8 mouse cellular contexts compared by ENCODE assay signal in the genomic region with DNA sequence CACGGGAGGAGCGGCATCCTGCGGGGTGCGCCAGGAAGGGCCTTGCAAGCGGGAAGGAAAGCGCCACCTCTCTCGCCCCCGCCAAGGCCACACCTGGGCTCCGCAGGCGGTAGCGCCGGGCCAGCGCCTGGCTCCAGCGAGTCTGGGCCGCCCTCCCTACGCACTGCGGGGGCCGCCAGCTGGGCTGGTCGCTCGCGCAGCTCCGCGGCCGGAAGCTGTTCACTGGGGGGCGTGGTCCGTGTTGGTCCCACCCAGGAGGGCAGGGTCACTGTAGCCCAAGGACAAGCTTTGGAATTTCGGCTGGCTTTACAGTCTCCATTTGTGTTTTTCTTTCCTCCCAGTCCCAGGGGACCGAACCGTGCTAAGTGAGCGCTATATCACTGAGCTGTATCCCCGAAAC. TPM values are rescaled to one million over a fixed set of nuclear protein-coding genes. Genes with fewer than 3 reads are reported as not detected.
DNase-seq lines count a peak whose midpoint lies in the region; ATAC-seq lines count a peak whose summit lies in the region.

No protein-coding gene starts in this region.

- DNase-seq in adrenal gland, adult 2 months: peak; percentile 96
- DNase-seq in cerebellum, postnatal 25 days: peak; percentile 78 to 85
- peak; percentile 69 to 71 for DNase-seq in frontal cortex, postnatal 36 days (ENCODE audit: low spot score in 2 of 2)
- DNase-seq in left cerebral cortex, adult 11 months (ENCODE audit: low spot score): peak; percentile 58
- peak; percentile 93 for DNase-seq in lung, postnatal 14 days
- peak; percentile 79 for DNase-seq in right cerebral cortex, postnatal 25 days

- H3K9ac ChIP-seq in hindbrain, embryonic 13.5 days: peak overlapping the region; percentile 79

- H3K4me3 ChIP-seq in hindbrain, embryonic 13.5 days: peak overlapping the region; percentile 43

- peaks cover 41% of the 10 kb centered on the region for H3K36me3 ChIP-seq in hindbrain, embryonic 13.5 days

- no peaks in the 10 kb centered on the region for H3K9me3 ChIP-seq in hindbrain, embryonic 13.5 days

- 3% methylated on average over 31 of the region's 31 CpGs for WGBS in hindbrain, embryonic 13.5 days

- H3K27me3 ChIP-seq in hindbrain, embryonic 13.5 days: no peaks in the 10 kb centered on the region

- peaks cover 36% of the 10 kb centered on the region for H3K4me1 ChIP-seq in hindbrain, embryonic 13.5 days (replicated peaks)

- peak overlapping the region; percentile 61 for H3K4me2 ChIP-seq in hindbrain, embryonic 13.5 days

- H3K27ac ChIP-seq in hindbrain, embryonic 13.5 days: peak overlapping the region; percentile 92

- peak; percentile 83 for ATAC-seq in hindbrain, embryonic 13.5 days (ENCODE audit: low FRiP score)
- no peak for ATAC-seq in erythroid progenitor cell, adult 5-6 weeks (replicated peaks; ENCODE audit: low FRiP score, poor library complexity, severe bottlenecking)

RNA-seq across cellular contexts. Expression of a gene that starts 20.8 kb away (rescaled TPM):
- total RNA-seq in adrenal gland, adult 2 months (2021): 10 to 100 TPM; 26.7 to 32.9 TPM
- 1.9 and 2.3 TPM in 2 replicates for polyA plus RNA-seq in adrenal gland, adult 2 months (2012; rRNA removed)
- 39.4 and 47.2 TPM in 2 replicates for polyA plus RNA-seq in hindbrain, embryonic 13.5 days (2015; fragmentation: Nextera tagmentation; extraction: Ambion mirVana)
- not detected in 2 replicates for total RNA-seq in erythroid progenitor cell, adult 5-6 weeks (2015; ENCODE audit: low replicate concordance)
- total RNA-seq in erythroid progenitor cell, adult 5-6 weeks (2017; ENCODE audit: low replicate concordance): 1.7 TPM in 1 of 2 replicates, not detected in the other

RNA-seq across cellular contexts. Expression of a gene that starts 28.4 kb away (rescaled TPM):
- total RNA-seq in adrenal gland, adult 2 months (2021): 10 to 100 TPM; 41.5 to 67.3 TPM
- polyA plus RNA-seq in adrenal gland, adult 2 months (2012; rRNA removed): 186 and 275 TPM in 2 replicates
- 68.7 and 87.0 TPM in 2 replicates for polyA plus RNA-seq in hindbrain, embryonic 13.5 days (2015; fragmentation: Nextera tagmentation; extraction: Ambion mirVana)
- 1.3 and 17.3 TPM in 2 replicates for total RNA-seq in erythroid progenitor cell, adult 5-6 weeks (2015; ENCODE audit: low replicate concordance)
- total RNA-seq in erythroid progenitor cell, adult 5-6 weeks (2017; ENCODE audit: low replicate concordance): 1.6 and 2.6 TPM in 2 replicates

RNA-seq across cellular contexts. Expression of a gene that starts 38.4 kb away (rescaled TPM):
- total RNA-seq in adrenal gland, adult 2 months (2021): 100 to 1,000 TPM; 164 to 202 TPM
- 358 and 395 TPM in 2 replicates for polyA plus RNA-seq in adrenal gland, adult 2 months (2012; rRNA removed)
- polyA plus RNA-seq in hindbrain, embryonic 13.5 days (2015; fragmentation: Nextera tagmentation; extraction: Ambion mirVana): 168 and 169 TPM in 2 replicates
- 17.7 and 24.7 TPM in 2 replicates for total RNA-seq in erythroid progenitor cell, adult 5-6 weeks (2015; ENCODE audit: low replicate concordance)
- 11.6 and 13.2 TPM in 2 replicates for total RNA-seq in erythroid progenitor cell, adult 5-6 weeks (2017; ENCODE audit: low replicate concordance)

RNA-seq across cellular contexts. Expression of a gene that starts 46.3 kb away (rescaled TPM):
- 1 to 10 TPM; 1.4 to 3.4 TPM for total RNA-seq in adrenal gland, adult 2 months (2021)
- polyA plus RNA-seq in adrenal gland, adult 2 months (2012; rRNA removed): 3.9 and 4.4 TPM in 2 replicates
- 4.6 and 5.4 TPM in 2 replicates for polyA plus RNA-seq in hindbrain, embryonic 13.5 days (2015; fragmentation: Nextera tagmentation; extraction: Ambion mirVana)
- total RNA-seq in erythroid progenitor cell, adult 5-6 weeks (2015; ENCODE audit: low replicate concordance): 1.8 TPM in 1 of 2 replicates, not detected in the other
- total RNA-seq in erythroid progenitor cell, adult 5-6 weeks (2017; ENCODE audit: low replicate concordance): not detected in 2 replicates

Comparison
In these comparisons a context has a peak if more than half of its experiments do, and no peak if none do; other contexts are left out.
1. RNA of a gene that starts 20.8 kb away (total RNA-seq): 26.7 to 32.9 TPM in adrenal gland, adult 2 months; 1.7 TPM in erythroid progenitor cell, adult 5-6 weeks; every median in the first group is over 10 times any median in the second.
2. RNA of a gene that starts 38.4 kb away (total RNA-seq): 164 to 202 TPM in adrenal gland, adult 2 months; 11.6 to 24.7 TPM in erythroid progenitor cell, adult 5-6 weeks; every median in the first group is over 4 times any median in the second.
3. Peak in every context shown above with its lines, with median percentiles within 50 percentile points of each other: DNase-seq.